Mouse (Mus musculus) CH12.LX (cell line): ENCODE measurements around the gene Mon2.

Experiments used
- CHD1 ChIP-seq: IDR thresholded peaks from 2 replicates; pipeline ENCODE4 v1.6.1; 2012; ENCODE audit warnings: low read depth, low read length, improper control_type of control experiment, inconsistent platforms
- CTCF ChIP-seq, 2 experiments: IDR thresholded peaks in 1 of 2; conservative IDR thresholded peaks in 1 of 2; 2 replicates each; pipeline ENCODE4 v1.5.1; 2011 to 2012; ENCODE audit warnings: low read depth in 2 of 2, low read length in 2 of 2, improper control_type of control experiment in 1 of 2, inconsistent platforms in 1 of 2, mild to moderate bottlenecking in 1 of 2, moderate library complexity in 1 of 2
- ETS1 ChIP-seq: conservative IDR thresholded peaks from 2 replicates; pipeline ENCODE4 v1.6.1; 2012; ENCODE audit warnings: low read depth, mild to moderate bottlenecking, inconsistent platforms, low read length, improper control_type of control experiment, moderate library complexity
- MAX ChIP-seq: IDR thresholded peaks from 2 replicates; pipeline ENCODE4 v1.6.1; 2011; ENCODE audit warnings: low read length, improper control_type of control experiment
- MEF2A ChIP-seq: IDR thresholded peaks from 2 replicates; pipeline ENCODE4 v1.6.1; 2014; ENCODE audit warnings: low read depth, mild to moderate bottlenecking, inconsistent platforms, low read length, improper control_type of control experiment, borderline replicate concordance
- POLR2A ChIP-seq: IDR thresholded peaks from 2 replicates; pipeline ENCODE4 v1.6.1; 2011; ENCODE audit warnings: low read depth, mild to moderate bottlenecking, improper control_type of control experiment, low read length
- POLR2AphosphoS2 ChIP-seq: IDR thresholded peaks from 2 replicates; pipeline ENCODE4 v1.6.1; 2011; ENCODE audit warnings: low read depth, low read length, improper control_type of control experiment
- TBP ChIP-seq: conservative IDR thresholded peaks from 2 replicates; pipeline ENCODE4 v1.6.1; 2011; ENCODE audit warnings: low read depth, low read length, improper control_type of control experiment
- USF1 ChIP-seq: IDR thresholded peaks from 2 replicates; pipeline ENCODE4 v1.6.1; 2014; ENCODE audit warnings: low read depth, mild to moderate bottlenecking, inconsistent platforms, low read length, improper control_type of control experiment
- ZNF384 ChIP-seq: IDR thresholded peaks from 2 replicates; pipeline ENCODE4 v1.6.1; 2012; ENCODE audit warnings: low read depth, low read length, improper control_type of control experiment, inconsistent platforms

DNA sequence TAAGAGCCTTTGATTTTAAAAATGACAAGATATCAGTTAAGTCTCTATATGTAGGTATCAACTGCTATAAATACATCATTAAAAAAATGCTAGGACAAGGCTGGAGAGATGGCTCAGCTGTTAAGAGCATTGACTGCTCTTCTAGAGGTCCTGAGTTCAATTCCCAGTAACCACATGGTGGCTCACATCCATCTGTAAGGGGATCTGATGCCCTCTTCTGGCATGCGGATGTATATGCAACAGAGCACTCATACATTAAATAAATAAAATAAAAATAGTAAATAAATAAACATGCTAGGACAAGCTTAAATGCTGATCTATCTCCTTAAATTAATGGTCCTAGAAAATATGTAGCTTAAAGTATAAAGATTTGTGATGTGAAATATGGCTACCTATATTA lies 19.2 kb downstream of the Mon2 start:
- no peak for TF ChIP-seq POLR2A
- TF ChIP-seq ETS1 = no peak
- TF ChIP-seq CTCF (conservative IDR thresholded peaks at IDR 0.05 in 1 of 2, IDR thresholded peaks at IDR 0.05 in 1 of 2; ENCODE audit: low read depth in 2 of 2, low read length in 2 of 2) = peak; percentile 13 to 68; a peak in 2 of 4 replicates
- no peak for TF ChIP-seq POLR2AphosphoS2
- TF ChIP-seq USF1 = no peak
- no peak for TF ChIP-seq MAX
- TF ChIP-seq TBP = no peak
- no peak for TF ChIP-seq CHD1
- TF ChIP-seq ZNF384 = no peak
- no peak for TF ChIP-seq MEF2A
